In genomic region chr10:13843746-13844145, GRCm38 (mm10) we compare ENCODE assay signal across 22 mouse cellular contexts. TPM values are rescaled to one million over a fixed set of nuclear protein-coding genes. Genes with fewer than 3 reads are reported as not detected.
DNase-seq lines count a peak whose midpoint lies in the region; ATAC-seq and TF ChIP-seq lines count a peak whose summit lies in the region.
"Had no signal": no experiment of that assay in that cellular context is flagged by ENCODE, and none has a peak within 500 bp of the region (broad histone marks: within the 10 kb centered on the region; RNA-seq: fewer than 3 reads in every experiment).

No protein-coding gene starts in this region.

- WGBS in cerebellum, adult 2 months, result 44% methylated on average over 3 of the region's 3 CpGs
- 30% methylated on average over 3 of the region's 3 CpGs for WGBS in midbrain, embryonic 11.5 days
- 28% methylated on average over 3 of the region's 3 CpGs for WGBS in midbrain, embryonic 15.5 days
- WGBS in embryonic facial prominence, embryonic 10.5 days, result 54% methylated on average over 3 of the region's 3 CpGs

- H3K4me3 ChIP-seq in cerebellum, adult 2 months (replicated peaks; ENCODE audit: insufficient read depth, low read depth, low read length), result no peak overlapping the region
- H3K4me3 ChIP-seq in midbrain, embryonic 11.5 days (ENCODE audit: low read depth, low read length), result no peak overlapping the region
- no peak overlapping the region for H3K4me3 ChIP-seq in midbrain, embryonic 15.5 days
- no peak overlapping the region for H3K4me3 ChIP-seq in embryonic facial prominence, embryonic 10.5 days
- H3K4me3 ChIP-seq: embryonic facial prominence, embryonic 12.5 days; forebrain, embryonic 13.5 days; forebrain, embryonic 15.5 days had no signal

- no peak overlapping the region for H3K9ac ChIP-seq in midbrain, embryonic 11.5 days (ENCODE audit: low read length)
- no peak overlapping the region for H3K9ac ChIP-seq in midbrain, embryonic 15.5 days
- H3K9ac ChIP-seq: embryonic facial prominence, embryonic 12.5 days; forebrain, embryonic 13.5 days; forebrain, embryonic 15.5 days; forebrain, postnatal 0 days had no signal

- DNase-seq in cerebellum, adult 2 months, result no peak
- DNase-seq in cerebellum, postnatal 36 days, result no peak
- no peak for DNase-seq in midbrain, embryonic 11.5 days (ENCODE audit: low spot score, missing footprints)
- DNase-seq in retina, postnatal 1 day, result peak; percentile 65
- DNase-seq in embryonic facial prominence, embryonic 10.5 days (ENCODE audit: low spot score), result no peak
- DNase-seq: adrenal gland, adult 8-10 months; adrenal gland, postnatal 14 days; adrenal gland, postnatal 36 days; B cell, adult 2 months; cerebellum, adult 8-10 months; cerebellum, adult 9-11 months; cerebellum, postnatal 14 days; forebrain, postnatal 0 days had no signal

- 0 out of 2 replicates have a peak, but pooled peaks have one; percentile 24 for ATAC-seq in midbrain, embryonic 11.5 days (ENCODE audit: low FRiP score)
- no peak for ATAC-seq in midbrain, embryonic 15.5 days (replicated peaks)
- ATAC-seq: activated CD4-positive, CD25-positive, alpha-beta regulatory T cell, adult 4 months; CD4-positive, CD25-positive, alpha-beta regulatory T cell, adult 4 months; forebrain, embryonic 13.5 days; forebrain, embryonic 15.5 days; forebrain, postnatal 0 days; Patski had no signal

- H3K4me2 ChIP-seq in midbrain, embryonic 11.5 days, result no peak overlapping the region
- H3K4me2 ChIP-seq in midbrain, embryonic 15.5 days, result no peak overlapping the region
- H3K4me2 ChIP-seq: embryonic facial prominence, embryonic 12.5 days; forebrain, embryonic 13.5 days; forebrain, embryonic 15.5 days had no signal

- no peak for TF ChIP-seq POLR2A in cerebellum, adult 2 months (IDR thresholded peaks at IDR 0.05; ENCODE audit: borderline replicate concordance, insufficient read depth, low read length)

- no peaks in the 10 kb centered on the region for H3K9me3 ChIP-seq in midbrain, embryonic 11.5 days (ENCODE audit: control insufficient read depth, low read length)
- no peaks in the 10 kb centered on the region for H3K9me3 ChIP-seq in midbrain, embryonic 15.5 days
- no peaks in the 10 kb centered on the region for H3K9me3 ChIP-seq in embryonic facial prominence, embryonic 10.5 days
- H3K9me3 ChIP-seq: embryonic facial prominence, embryonic 12.5 days; forebrain, embryonic 13.5 days; forebrain, embryonic 15.5 days; G1E had no signal

- H3K27ac ChIP-seq in cerebellum, adult 2 months (ENCODE audit: insufficient read depth, low read length), result peak overlapping the region; percentile 75
- H3K27ac ChIP-seq in midbrain, embryonic 11.5 days (ENCODE audit: low read depth, low read length), result no peak overlapping the region
- no peak overlapping the region for H3K27ac ChIP-seq in midbrain, embryonic 15.5 days
- H3K27ac ChIP-seq in embryonic facial prominence, embryonic 10.5 days (replicated peaks), result no peak overlapping the region
- H3K27ac ChIP-seq: embryonic facial prominence, embryonic 12.5 days; forebrain, embryonic 13.5 days; forebrain, embryonic 15.5 days had no signal

- H3K4me1 ChIP-seq in cerebellum, adult 2 months (ENCODE audit: control insufficient read depth, insufficient read depth, low read length), result peaks cover 17% of the 10 kb centered on the region; the same call in 1 of the 2 replicates
- H3K4me1 ChIP-seq in midbrain, embryonic 11.5 days (ENCODE audit: control insufficient read depth, insufficient read depth, low read length), result no peaks in the 10 kb centered on the region
- H3K4me1 ChIP-seq in midbrain, embryonic 15.5 days, result no peaks in the 10 kb centered on the region
- no peaks in the 10 kb centered on the region for H3K4me1 ChIP-seq in embryonic facial prominence, embryonic 10.5 days
- H3K4me1 ChIP-seq: embryonic facial prominence, embryonic 12.5 days; forebrain, embryonic 13.5 days; forebrain, embryonic 15.5 days had no signal

- no peaks in the 10 kb centered on the region for H3K27me3 ChIP-seq in cerebellum, adult 2 months (ENCODE audit: control insufficient read depth, insufficient read depth, low read length)
- no peaks in the 10 kb centered on the region; the same call in 1 of the 2 replicates for H3K27me3 ChIP-seq in midbrain, embryonic 11.5 days (ENCODE audit: control insufficient read depth, insufficient read depth, low read length)
- no peaks in the 10 kb centered on the region for H3K27me3 ChIP-seq in midbrain, embryonic 15.5 days (replicated peaks)
- no peaks in the 10 kb centered on the region for H3K27me3 ChIP-seq in embryonic facial prominence, embryonic 10.5 days (replicated peaks; ENCODE audit: low read depth, poor library complexity, severe bottlenecking)
- H3K27me3 ChIP-seq: CH12.LX; embryonic facial prominence, embryonic 12.5 days; forebrain, embryonic 13.5 days; forebrain, embryonic 15.5 days; Patski had no signal

- TF ChIP-seq CTCF in cerebellum, adult 2 months (IDR thresholded peaks at IDR 0.05; ENCODE audit: borderline replicate concordance, insufficient read depth, low read depth, low read length), result no peak

- no peaks in the 10 kb centered on the region for H3K36me3 ChIP-seq in midbrain, embryonic 11.5 days (ENCODE audit: control insufficient read depth, insufficient read depth, low read length)
- H3K36me3 ChIP-seq in midbrain, embryonic 15.5 days (replicated peaks), result no peaks in the 10 kb centered on the region
- H3K36me3 ChIP-seq in embryonic facial prominence, embryonic 10.5 days (replicated peaks), result no peaks in the 10 kb centered on the region
- H3K36me3 ChIP-seq: embryonic facial prominence, embryonic 12.5 days; forebrain, embryonic 15.5 days; G1E had no signal

RNA-seq across cellular contexts. Expression of gene Aig1, which starts 25.0 kb away (rescaled TPM):
- polyA plus RNA-seq in cerebellum, adult 2 months (2012; rRNA removed), result 130 and 132 TPM in 2 replicates
- 27.4 and 28.2 TPM in 2 replicates for polyA plus RNA-seq in midbrain, embryonic 11.5 days (2014; fragmentation: Nextera tagmentation; extraction: Ambion mirVana)
- 86.4 and 90.1 TPM in 2 replicates for polyA plus RNA-seq in midbrain, embryonic 15.5 days (2015; fragmentation: Nextera tagmentation; extraction: Ambion mirVana)
- 21.9 and 24.2 TPM in 2 replicates for polyA plus RNA-seq in embryonic facial prominence, embryonic 10.5 days (2016; fragmentation: Nextera tagmentation; extraction: Ambion mirVana)
- polyA plus RNA-seq: G1E had no signal
